8 mouse cellular contexts compared by ENCODE assay signal in the genomic region with DNA sequence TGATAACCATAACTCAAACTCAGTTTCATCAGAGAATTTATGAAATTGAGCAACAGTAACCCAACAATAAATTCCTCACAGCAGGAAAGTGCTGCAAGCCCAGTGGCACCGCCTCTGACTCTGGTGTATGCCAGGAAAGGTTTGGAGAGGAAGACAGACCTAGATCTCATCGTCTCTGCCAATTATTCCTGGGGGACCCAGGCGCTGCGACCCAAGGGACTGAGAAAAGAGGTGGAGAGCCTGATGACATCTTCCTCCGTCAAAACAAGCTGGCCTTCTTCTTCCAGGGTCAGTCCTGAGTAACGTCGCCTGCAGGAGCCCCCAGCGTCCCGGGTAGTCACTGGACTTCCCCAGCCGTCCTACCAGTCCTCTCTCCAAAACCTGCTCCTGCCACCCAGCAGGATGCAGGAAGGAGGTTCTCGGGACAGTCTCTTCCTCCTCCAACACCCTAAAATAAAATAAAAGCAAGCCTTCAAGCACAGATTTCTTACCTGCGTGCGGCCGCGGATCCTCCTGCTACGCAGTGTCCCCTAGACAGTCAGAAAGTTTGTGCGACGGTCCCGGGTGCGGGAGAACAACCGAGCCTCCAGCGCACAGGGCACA. TPM values are rescaled to one million over a fixed set of nuclear protein-coding genes. Genes with fewer than 3 reads are reported as not detected.
DNase-seq lines count a peak whose midpoint lies in the region; ATAC-seq lines count a peak whose summit lies in the region.

No protein-coding gene starts in this region.

- DNase-seq in kidney, postnatal 36 days: peak; percentile 24 to 25
- DNase-seq in kidney, postnatal 25 days: no peak
- peak; percentile 11 for DNase-seq in adrenal gland, postnatal 25 days
- peak; percentile 35 for DNase-seq in heart, adult 8-10 months (ENCODE audit: low spot score)
- no peak for DNase-seq in cerebellum, adult 8-10 months
- DNase-seq in spleen, adult 12 weeks (ENCODE audit: low spot score): no peak

- H3K4me2 ChIP-seq in limb, embryonic 12.5 days: peak overlapping the region; percentile 88
- peak overlapping the region; percentile 98 for H3K4me2 ChIP-seq in neural tube, embryonic 12.5 days (replicated peaks)

- peak overlapping the region; percentile 60 for H3K9ac ChIP-seq in limb, embryonic 12.5 days (replicated peaks)
- 0 out of 2 replicates have a peak overlapping the region, but pooled peaks have one; percentile 33 for H3K9ac ChIP-seq in neural tube, embryonic 12.5 days

- H3K4me3 ChIP-seq in limb, embryonic 12.5 days (replicated peaks): peak overlapping the region; percentile 58
- peak overlapping the region; percentile 50 for H3K4me3 ChIP-seq in neural tube, embryonic 12.5 days

- no peaks in the 10 kb centered on the region for H3K36me3 ChIP-seq in limb, embryonic 12.5 days
- no peaks in the 10 kb centered on the region for H3K36me3 ChIP-seq in neural tube, embryonic 12.5 days

- 0 out of 2 replicates have a peak, but pooled peaks cover 3% of the 10 kb centered on the region for H3K9me3 ChIP-seq in limb, embryonic 12.5 days
- H3K9me3 ChIP-seq in neural tube, embryonic 12.5 days: no peaks in the 10 kb centered on the region

- 3% methylated on average over 22 of the region's 22 CpGs for WGBS in limb, embryonic 12.5 days
- 3% methylated on average over 22 of the region's 22 CpGs for WGBS in neural tube, embryonic 12.5 days

- ATAC-seq in limb, embryonic 12.5 days (ENCODE audit: insufficient number of reproducible peaks, insufficient read depth, low FRiP score, low TSS enrichment, low read depth): no peak
- ATAC-seq in neural tube, embryonic 12.5 days (ENCODE audit: low FRiP score, low read depth): no peak

- 0 out of 2 replicates have a peak overlapping the region, but pooled peaks have one; percentile 35 for H3K27ac ChIP-seq in limb, embryonic 12.5 days
- H3K27ac ChIP-seq in neural tube, embryonic 12.5 days: no peak overlapping the region

- H3K27me3 ChIP-seq in limb, embryonic 12.5 days: peaks cover 16% of the 10 kb centered on the region
- peaks cover 24% of the 10 kb centered on the region for H3K27me3 ChIP-seq in neural tube, embryonic 12.5 days (replicated peaks)

- peaks cover 8% of the 10 kb centered on the region for H3K4me1 ChIP-seq in limb, embryonic 12.5 days (replicated peaks)
- peaks cover 11% of the 10 kb centered on the region for H3K4me1 ChIP-seq in neural tube, embryonic 12.5 days

RNA-seq across cellular contexts. Expression of a gene that starts 0.6 kb away (rescaled TPM):
- 1.7 and 2.9 TPM in 2 replicates for total RNA-seq in adrenal gland, postnatal 25 days (2021)
- total RNA-seq in heart, adult 8-10 months (2022): 1 to 10 TPM; 4.4 to 7.7 (median 5.2) TPM
- polyA plus RNA-seq in limb, embryonic 12.5 days (2016; fragmentation: Nextera tagmentation; extraction: Ambion mirVana): 1.2 and 1.5 TPM in 2 replicates
- polyA plus RNA-seq in neural tube, embryonic 12.5 days (2016; fragmentation: Nextera tagmentation; extraction: Ambion mirVana): 0.10 and 0.54 TPM in 2 replicates

RNA-seq across cellular contexts. Expression of a gene that starts 0.6 kb away (rescaled TPM):
- total RNA-seq in adrenal gland, postnatal 25 days (2021): 4.4 and 10.8 TPM in 2 replicates
- total RNA-seq in heart, adult 8-10 months (2022): 10 to 100 TPM; 36.8 to 49.5 (median 39.2) TPM
- polyA plus RNA-seq in limb, embryonic 12.5 days (2016; fragmentation: Nextera tagmentation; extraction: Ambion mirVana): 3.4 and 4.8 TPM in 2 replicates
- polyA plus RNA-seq in neural tube, embryonic 12.5 days (2016; fragmentation: Nextera tagmentation; extraction: Ambion mirVana): 0.82 and 1.1 TPM in 2 replicates

Comparison
In these comparisons a context has a peak if more than half of its experiments do, and no peak if none do; other contexts are left out.
1. DNase-seq: peak in kidney, postnatal 36 days (2 of 2), adrenal gland, postnatal 25 days (single experiment) and heart, adult 8-10 months (single experiment); none in kidney, postnatal 25 days (0 of 2), cerebellum, adult 8-10 months (single experiment) and spleen, adult 12 weeks (single experiment).